Mouse (Mus musculus) heart, adult 11 months (tissue): Measurements from ENCODE around the gene Alkbh3.

Experiments used
- DNase-seq: peaks from one replicate; pipeline ENCODE4 v3.0.0; 2022

Gene Alkbh3

GRCm38 (mm10) chr2:93946976-93947375 lies 63.6 kb downstream of the Alkbh3 start:
- no peak for DNase-seq

- DNase-seq: no peak
Observed at GRCm38 (mm10) chr2:93944855-93945254, 65.8 kb downstream of the Alkbh3 start.

- DNase-seq: peak; percentile 78
Observed at GRCm38 (mm10) chr2:93944099-93944498, 66.5 kb downstream of the Alkbh3 start.

- peak; percentile 95 for DNase-seq
Observed at GRCm38 (mm10) chr2:93941670-93942069, 68.9 kb downstream of the Alkbh3 start.

- DNase-seq: no peak
Observed at GRCm38 (mm10) chr2:93938534-93938933, 72.1 kb downstream of the Alkbh3 start.
